Mouse (Mus musculus) heart, embryonic 10.5 days (tissue): ENCODE measurements around the gene Gm4307. TPM values are rescaled to one million over a fixed set of nuclear protein-coding genes. Genes with fewer than 3 reads are reported as not detected.
"Not testable (repeated sequence)": the region's sequence is repeated elsewhere in the genome, so short reads cannot be mapped to it uniquely, and the experiment has no call there.

ENCODE experiments used
- DNase-seq: peaks from one replicate; pipeline ENCODE4 v3.0.0-alpha.2; 2017; ENCODE audit warnings: low spot score
- H3K27ac ChIP-seq: fragments of 300-500 bp; sonication (generic); 2 replicates; pipeline ENCODE4 v1.5.1; 2016; ENCODE audit warnings: mild to moderate bottlenecking
- H3K27me3 ChIP-seq: fragments of 300-500 bp; sonication (generic); 2 replicates; pipeline ENCODE4 v1.6.1; 2016; ENCODE audit warnings: mild to moderate bottlenecking; ENCODE audit not compliant: poor library complexity, insufficient read depth, severe bottlenecking
- H3K36me3 ChIP-seq: fragments of 300-500 bp; sonication (generic); 2 replicates; pipeline ENCODE4 v1.6.1; 2016; ENCODE audit warnings: mild to moderate bottlenecking, moderate library complexity
- H3K4me1 ChIP-seq: fragments of 300-500 bp; sonication (generic); 2 replicates; pipeline ENCODE4 v1.6.1; 2016; ENCODE audit warnings: mild to moderate bottlenecking
- H3K4me3 ChIP-seq: fragments of 300-500 bp; sonication (generic); 2 replicates; pipeline ENCODE4 v1.5.1; 2016; ENCODE audit warnings: mild to moderate bottlenecking, moderate library complexity
- H3K9me3 ChIP-seq: fragments of 300-500 bp; sonication (generic); 2 replicates; pipeline ENCODE4 v1.6.1; 2016; ENCODE audit warnings: mild to moderate bottlenecking, moderate library complexity
- WGBS: fragments of 180-500 bp; shearing (Covaris S2); methylation state at CpG from one replicate; pipeline ENCODE4 v1.1.7; 2016; 5-methylcytosine and 5-hydroxymethylcytosine counted together
- polyA plus RNA-seq: library from polyadenylated mRNA; unstranded; fragments of >200 nt; fragmentation: Nextera tagmentation; extraction: Ambion mirVana; gene quantifications from 2 replicates; pipeline ENCODE4 v1.2.1, GENCODE M21; 2016

Gm4307 gene
- not detected in 2 replicates for polyA plus RNA-seq

- not testable (repeated sequence) for H3K27ac ChIP-seq, H3K27me3 ChIP-seq, DNase-seq, H3K4me3 ChIP-seq, H3K36me3 ChIP-seq, H3K9me3 ChIP-seq, H3K4me1 ChIP-seq
- no CpG with 5 or more reads among the region's 3 CpGs for WGBS
Observed at GRCm38 (mm10) chr10:100361038-100361437, at the start of gene Gm4307. Gene Gm4307, plus strand, starts transcription at chr10:100361338.

- WGBS: no CpG with 5 or more reads among the region's 2 CpGs
- not testable (repeated sequence) for H3K4me1 ChIP-seq, H3K27ac ChIP-seq, H3K36me3 ChIP-seq, DNase-seq, H3K27me3 ChIP-seq, H3K9me3 ChIP-seq, H3K4me3 ChIP-seq
Observed at GRCm38 (mm10) chr10:100335376-100335775, 25.8 kb upstream of the Gm4307 start, which contains the start of gene Gm4301. Gene Gm4301, plus strand, starts transcription at chr10:100335676.

DNA sequence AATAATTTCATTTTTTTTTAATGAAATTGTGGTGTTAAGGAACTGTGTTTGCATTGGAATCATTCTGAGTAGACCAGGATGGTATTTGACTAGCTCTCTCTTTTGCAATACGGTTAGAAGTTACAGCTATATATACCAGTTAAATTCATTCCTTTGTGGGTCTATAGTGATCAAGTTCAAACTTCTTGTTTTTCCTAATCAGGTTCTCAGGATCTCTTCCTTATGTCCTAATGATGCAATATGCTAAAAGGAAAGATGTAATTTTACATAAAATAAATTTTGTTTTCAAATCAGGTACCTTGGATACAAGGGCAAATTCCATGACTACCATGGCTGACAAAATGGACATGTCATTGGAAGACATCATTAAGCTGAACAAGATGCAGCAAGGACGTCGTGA, 20.6 kb upstream of the Gm4307 start, which contains the start of gene Gm4302:
Gene Gm4302, plus strand, starts transcription at position 301 of the 400 bp plus-strand sequence.
- not testable (repeated sequence) for H3K9me3 ChIP-seq, DNase-seq, H3K27ac ChIP-seq, H3K4me3 ChIP-seq, H3K27me3 ChIP-seq, H3K36me3 ChIP-seq, H3K4me1 ChIP-seq
- no CpG with 5 or more reads among the region's 3 CpGs for WGBS

DNA sequence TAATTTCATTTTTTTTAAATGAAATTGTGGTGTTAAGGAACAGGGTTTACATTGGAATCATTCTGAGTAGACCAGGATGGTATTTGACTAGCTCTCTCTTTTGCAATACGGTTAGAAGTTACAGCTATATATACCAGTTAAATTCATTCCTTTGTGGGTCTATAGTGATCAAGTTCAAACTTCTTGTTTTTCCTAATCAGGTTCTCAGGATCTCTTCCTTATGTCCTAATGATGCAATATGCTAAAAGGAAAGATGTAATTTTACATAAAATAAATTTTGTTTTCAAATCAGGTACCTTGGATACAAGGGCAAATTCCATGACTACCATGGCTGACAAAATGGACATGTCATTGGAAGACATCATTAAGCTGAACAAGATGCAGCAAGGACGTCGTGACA, 15.5 kb upstream of the Gm4307 start, which contains the start of gene Gm4303:
Gene Gm4303, plus strand, starts transcription at position 301 of the 400 bp plus-strand sequence.
- WGBS: no CpG with 5 or more reads among the region's 3 CpGs
- H3K27ac ChIP-seq: not testable (repeated sequence)

GRCm38 (mm10) chr10:100350793-100351192, 10.3 kb upstream of the Gm4307 start, which contains the start of gene Gm4305:
Gene Gm4305, plus strand, starts transcription at chr10:100351093.
- DNase-seq, H3K4me3 ChIP-seq, H3K4me1 ChIP-seq, H3K9me3 ChIP-seq, H3K36me3 ChIP-seq, H3K27me3 ChIP-seq, H3K27ac ChIP-seq: not testable (repeated sequence)
- WGBS: no CpG with 5 or more reads among the region's 3 CpGs

More for the DNA sequence above, 15.5 kb upstream of the Gm4307 start, which contains the start of gene Gm4303:
- DNase-seq, H3K9me3 ChIP-seq, H3K36me3 ChIP-seq, H3K27me3 ChIP-seq, H3K4me1 ChIP-seq, H3K4me3 ChIP-seq: not testable (repeated sequence)

DNA sequence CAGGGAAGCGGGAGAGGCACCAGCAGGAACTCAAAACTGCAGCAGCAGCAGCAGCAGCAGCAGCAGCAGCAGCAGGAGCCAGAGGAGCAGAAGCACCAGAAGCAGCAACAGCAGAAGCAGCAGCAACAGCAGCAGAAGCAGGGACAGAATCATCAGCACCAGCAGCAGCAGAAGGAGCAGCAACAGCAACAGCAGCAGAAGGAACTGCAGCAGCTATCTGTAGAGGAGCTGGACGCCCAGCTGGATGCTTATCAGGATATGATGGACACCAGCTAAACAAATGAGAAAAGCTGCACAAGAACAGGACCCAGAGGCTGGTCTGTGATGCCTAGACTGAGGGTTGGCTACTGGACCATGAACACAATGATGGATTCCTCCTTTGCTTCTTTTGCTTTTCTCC, 4.3 kb upstream of the Gm4307 start:
- WGBS: 51% methylated on average over 2 of the region's 2 CpGs

DNA sequence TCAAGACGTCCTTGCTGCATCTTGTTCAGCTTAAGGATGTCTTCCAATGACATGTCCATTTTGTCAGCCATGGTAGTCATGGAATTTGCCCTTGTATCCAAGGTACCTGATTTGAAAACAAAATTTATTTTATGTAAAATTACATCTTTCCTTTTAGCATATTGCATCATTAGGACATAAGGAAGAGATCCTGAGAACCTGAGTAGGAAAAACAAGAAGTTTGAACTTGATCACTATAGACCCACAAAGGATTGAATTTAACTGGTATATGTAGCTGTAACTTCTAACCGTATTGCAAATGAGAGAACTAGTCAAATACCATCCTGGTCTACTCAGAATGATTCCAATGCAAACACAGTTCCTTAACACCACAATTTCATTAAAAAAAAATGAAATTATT, 21.3 kb downstream of the Gm4307 start, which contains the start of gene Gm4312:
Gene Gm4312, minus strand, starts transcription at position 101 of the 400 bp plus-strand sequence.
- not testable (repeated sequence) for H3K27ac ChIP-seq, H3K4me1 ChIP-seq, DNase-seq, H3K9me3 ChIP-seq, H3K36me3 ChIP-seq, H3K27me3 ChIP-seq, H3K4me3 ChIP-seq
- WGBS: no CpG with 5 or more reads among the region's 2 CpGs

More for the DNA sequence above, 4.3 kb upstream of the Gm4307 start:
- H3K4me1 ChIP-seq, H3K36me3 ChIP-seq, H3K9me3 ChIP-seq, H3K27ac ChIP-seq, H3K4me3 ChIP-seq, DNase-seq, H3K27me3 ChIP-seq: not testable (repeated sequence)

DNA sequence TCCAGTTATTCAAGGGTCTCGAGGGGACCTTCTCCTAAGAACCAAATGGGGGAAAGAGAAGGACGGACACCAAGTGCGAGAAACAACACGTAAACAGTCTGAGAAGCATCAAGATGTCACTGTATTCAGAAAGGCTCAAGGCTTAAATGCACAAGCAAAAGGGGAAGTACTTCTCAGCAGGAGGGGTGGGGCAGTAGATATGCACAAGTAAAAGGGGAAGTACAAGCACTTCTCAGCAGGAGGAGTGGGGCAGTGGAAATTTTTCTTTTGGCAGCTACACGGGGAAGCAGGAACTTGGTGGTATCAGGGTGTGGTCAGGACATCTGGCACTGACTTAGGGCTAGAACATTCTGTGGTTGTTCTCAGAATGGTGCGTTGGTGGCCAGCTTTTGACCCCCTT, 41.2 kb downstream of the Gm4307 start:
- not testable (repeated sequence) for H3K4me3 ChIP-seq, H3K27ac ChIP-seq, H3K27me3 ChIP-seq, H3K9me3 ChIP-seq, H3K4me1 ChIP-seq, DNase-seq, H3K36me3 ChIP-seq
- 81% methylated on average over 6 of the region's 6 CpGs for WGBS

Other genes with a start within 250 kb of the Gm4307 start
- not detected in 2 replicates for gene Gm4301, start 25.7 kb upstream of the Gm4307 start, polyA plus RNA-seq
- gene Gm4302, start 20.5 kb upstream of the Gm4307 start, polyA plus RNA-seq: not detected in 2 replicates
- not detected in 2 replicates for gene Gm4303, start 15.4 kb upstream of the Gm4307 start, polyA plus RNA-seq
- gene Gm4305, start 10.2 kb upstream of the Gm4307 start, polyA plus RNA-seq: not detected in 2 replicates
- gene Gm4312, start 21.2 kb downstream of the Gm4307 start, polyA plus RNA-seq: not detected in 2 replicates
- 23.1 and 25.5 TPM in 2 replicates for gene Tmtc3, start 126.0 kb downstream of the Gm4307 start, polyA plus RNA-seq
- gene Cep290, start 126.2 kb downstream of the Gm4307 start, polyA plus RNA-seq: 3.1 and 4.5 TPM in 2 replicates
- gene 4930430F08Rik, start 229.1 kb downstream of the Gm4307 start, polyA plus RNA-seq: 7.9 and 8.6 TPM in 2 replicates
- gene 1700017N19Rik, start 229.1 kb downstream of the Gm4307 start, polyA plus RNA-seq: not detected in 2 replicates